Mouse (Mus musculus): ENCODE data around the gene Fbxl18. TPM values are rescaled to one million over a fixed set of nuclear protein-coding genes. Genes with fewer than 3 reads are reported as not detected.
"Not testable (repeated sequence)": the region's sequence is repeated elsewhere in the genome, so short reads cannot be mapped to it uniquely, and the experiment has no call there.

The Fbxl18 gene
- total RNA-seq, 2 experiments from 2014 or later = 32.5 to 33.7 TPM

GRCm38 (mm10) chr5:142842137-142842642 is 53.0 kb downstream of the Fbxl18 start:
- intact Hi-C loops (cut with DNase I) = no loop called here
- no peak for DNase-seq (ENCODE audit: low spot score in 2 of 2)

- DNase-seq (ENCODE audit: low spot score in 2 of 2) = no peak
- intact Hi-C loops (cut with DNase I) = loop anchor here (2.0 kb wide), 1 partner anchor 119 kb away; no protein-coding TSS in a partner anchor
These were observed 53.7 kb downstream of the Fbxl18 start for GRCm38 (mm10) chr5:142841372-142842136.

GRCm38 (mm10) chr5:142837427-142837826 is 57.8 kb downstream of the Fbxl18 start:
- intact Hi-C loops (cut with DNase I); DNase-seq (ENCODE audit: low spot score in 2 of 2): not testable (repeated sequence)

GRCm38 (mm10) chr5:142836891-142837290 is 58.3 kb downstream of the Fbxl18 start:
- DNase-seq (ENCODE audit: low spot score in 2 of 2) = no peak
- intact Hi-C loops (cut with DNase I) = no loop called here

GRCm38 (mm10) chr5:142833646-142834438 is 61.4 kb downstream of the Fbxl18 start:
- intact Hi-C loops (cut with DNase I) = no loop called here
- peak in 1 of 2 experiments; percentile 58 for DNase-seq (ENCODE audit: low spot score in 2 of 2)

DNA sequence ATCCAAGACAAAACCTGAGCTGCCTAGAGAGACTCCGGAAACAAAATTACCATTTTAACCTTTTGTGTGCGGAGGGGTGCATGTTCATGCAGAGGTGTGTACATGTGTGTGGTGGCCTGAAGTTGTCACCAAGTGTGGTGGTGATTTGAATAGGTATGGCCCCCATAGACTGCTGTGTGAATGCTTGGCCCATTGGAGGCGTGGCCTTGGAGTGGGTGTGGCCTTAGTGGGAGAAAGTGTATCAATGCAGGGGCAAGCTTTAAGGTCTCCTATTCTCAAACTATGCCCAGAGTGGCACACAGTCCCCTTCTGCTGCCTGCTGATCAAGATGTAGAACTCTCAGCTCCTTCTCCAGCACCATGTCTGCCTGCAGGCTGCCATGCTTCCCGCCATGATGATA is 69.1 kb downstream of the Fbxl18 start:
- DNase-seq (ENCODE audit: low spot score in 2 of 2) = no peak
- intact Hi-C loops (cut with DNase I) = no loop called here

DNA sequence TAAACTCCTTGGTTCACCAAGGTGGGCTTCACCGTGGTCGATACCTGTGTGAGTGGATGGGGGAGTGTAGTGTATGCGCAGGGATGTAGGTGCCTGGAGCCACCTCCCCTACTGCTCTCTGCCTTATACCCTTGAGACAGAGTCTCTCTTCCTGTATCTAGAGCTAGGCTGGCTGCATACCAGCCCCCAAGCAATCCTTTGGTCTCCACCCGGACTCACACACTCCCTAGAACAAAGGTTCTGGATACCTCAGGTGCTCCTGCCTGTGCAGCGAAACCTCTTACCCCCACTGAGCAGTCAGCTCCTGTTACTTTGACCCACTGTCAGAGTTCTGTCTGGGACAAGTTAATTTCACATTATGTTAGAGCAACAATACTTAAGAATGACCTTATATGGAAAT is 69.6 kb downstream of the Fbxl18 start:
- intact Hi-C loops (cut with DNase I) = no loop called here
- DNase-seq (ENCODE audit: low spot score in 2 of 2) = no peak

- DNase-seq (ENCODE audit: low spot score in 2 of 2) = no peak
- intact Hi-C loops (cut with DNase I) = no loop called here
These were observed 71.1 kb downstream of the Fbxl18 start for GRCm38 (mm10) chr5:142824091-142824490.

GRCm38 (mm10) chr5:142823096-142824062 is 71.8 kb downstream of the Fbxl18 start:
- peak; percentile 68 to 85 for DNase-seq (ENCODE audit: low spot score in 2 of 2)
- intact Hi-C loops (cut with DNase I) = no loop called here

- peak; percentile 39 to 55 for DNase-seq (ENCODE audit: low spot score in 2 of 2)
- intact Hi-C loops (cut with DNase I) = no loop called here
These were observed 72.7 kb downstream of the Fbxl18 start for GRCm38 (mm10) chr5:142822286-142823095.

- DNase-seq (ENCODE audit: low spot score in 2 of 2) = peak in 1 of 2 experiments; percentile 28
- intact Hi-C loops (cut with DNase I) = no loop called here
These were observed 73.3 kb downstream of the Fbxl18 start for GRCm38 (mm10) chr5:142821974-142822285.

DNA sequence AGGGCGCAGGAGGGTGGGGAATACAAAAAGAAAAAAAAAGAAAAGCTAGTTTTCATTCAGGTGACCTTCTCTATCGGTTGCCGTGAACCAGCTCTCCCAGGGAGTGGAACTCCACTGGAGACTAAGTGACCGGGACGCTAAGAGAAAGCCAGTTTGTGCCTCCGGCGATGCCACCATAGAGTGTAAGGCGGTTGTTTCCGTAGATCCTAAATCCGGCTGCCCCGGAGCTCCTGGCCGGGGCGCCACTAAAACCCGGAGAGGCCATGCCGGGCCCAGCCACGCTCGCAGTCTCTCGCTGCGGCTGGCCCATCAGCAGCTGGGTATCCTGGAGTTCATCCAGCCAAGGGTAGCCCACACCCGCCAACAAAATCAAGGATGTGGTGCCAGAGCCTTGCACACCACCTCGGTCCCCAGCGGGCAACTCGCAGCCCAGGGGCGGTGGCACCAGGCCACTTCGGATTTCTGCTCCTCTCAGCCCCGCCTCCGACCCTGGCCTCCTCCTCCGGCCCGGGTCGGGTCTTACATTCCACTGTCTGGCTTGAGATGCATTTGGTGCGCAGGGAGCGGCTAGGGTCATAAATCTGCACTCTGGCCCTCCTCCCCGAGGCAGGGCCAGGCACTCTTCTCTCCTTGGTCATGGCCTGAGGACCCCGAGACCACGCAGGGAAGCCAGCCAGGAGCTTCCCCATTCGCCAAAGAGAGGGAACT is 73.8 kb downstream of the Fbxl18 start:
- intact Hi-C loops (cut with DNase I) = no loop called here

DNA sequence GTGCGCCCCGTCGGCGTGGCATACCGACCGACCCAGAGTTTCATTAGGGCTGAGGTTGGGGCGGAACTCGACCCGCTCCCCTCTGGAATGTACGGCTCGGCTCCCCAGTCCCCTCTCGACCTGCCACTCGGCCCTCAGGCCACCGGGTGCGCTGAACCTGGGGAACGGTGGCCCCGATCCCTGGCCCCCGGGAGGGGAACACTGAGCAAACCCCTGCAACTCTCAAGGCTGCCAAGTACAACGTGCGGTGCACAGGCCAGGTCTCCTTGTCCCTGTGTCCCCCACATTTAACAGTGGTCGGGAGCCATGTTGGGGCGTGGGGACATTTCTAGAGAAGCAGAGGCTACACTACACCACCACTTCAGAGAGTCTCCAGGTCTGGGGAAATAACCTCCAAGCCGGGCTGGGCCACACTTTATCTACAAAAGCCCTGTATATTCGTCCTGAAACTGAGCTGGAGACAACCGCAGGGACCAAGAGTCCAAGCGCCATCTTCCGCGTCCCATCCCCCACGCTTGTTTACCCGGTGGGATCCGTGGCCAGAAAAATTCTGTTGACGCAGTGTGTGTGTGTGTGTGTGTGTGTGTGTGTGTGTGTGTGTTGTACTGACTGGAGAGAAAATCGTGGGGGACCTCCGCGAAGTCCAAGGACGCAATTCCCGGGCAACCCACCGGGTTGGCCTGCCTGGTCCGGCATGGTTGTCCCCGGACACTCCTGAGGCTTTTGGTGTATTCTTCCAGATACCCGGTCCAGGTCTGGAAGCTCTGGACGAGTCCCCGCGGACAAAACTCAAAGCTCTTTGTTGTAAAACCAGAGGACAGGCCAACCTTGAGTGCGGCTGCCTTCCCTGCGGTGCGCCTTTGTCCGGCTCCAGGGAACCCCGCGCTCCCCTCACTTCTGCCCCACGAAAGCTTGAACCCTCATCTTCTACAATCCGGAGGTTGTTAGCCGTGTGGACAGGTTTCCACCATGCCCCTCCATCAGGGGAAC is 74.7 kb downstream of the Fbxl18 start:
- DNase-seq (ENCODE audit: low spot score in 2 of 2) = peak; percentile 70 to 75
- intact Hi-C loops (cut with DNase I) = no loop called here

More for the DNA sequence above, 73.8 kb downstream of the Fbxl18 start:
- peak; percentile 73 to 77 for DNase-seq (ENCODE audit: low spot score in 2 of 2)

DNA sequence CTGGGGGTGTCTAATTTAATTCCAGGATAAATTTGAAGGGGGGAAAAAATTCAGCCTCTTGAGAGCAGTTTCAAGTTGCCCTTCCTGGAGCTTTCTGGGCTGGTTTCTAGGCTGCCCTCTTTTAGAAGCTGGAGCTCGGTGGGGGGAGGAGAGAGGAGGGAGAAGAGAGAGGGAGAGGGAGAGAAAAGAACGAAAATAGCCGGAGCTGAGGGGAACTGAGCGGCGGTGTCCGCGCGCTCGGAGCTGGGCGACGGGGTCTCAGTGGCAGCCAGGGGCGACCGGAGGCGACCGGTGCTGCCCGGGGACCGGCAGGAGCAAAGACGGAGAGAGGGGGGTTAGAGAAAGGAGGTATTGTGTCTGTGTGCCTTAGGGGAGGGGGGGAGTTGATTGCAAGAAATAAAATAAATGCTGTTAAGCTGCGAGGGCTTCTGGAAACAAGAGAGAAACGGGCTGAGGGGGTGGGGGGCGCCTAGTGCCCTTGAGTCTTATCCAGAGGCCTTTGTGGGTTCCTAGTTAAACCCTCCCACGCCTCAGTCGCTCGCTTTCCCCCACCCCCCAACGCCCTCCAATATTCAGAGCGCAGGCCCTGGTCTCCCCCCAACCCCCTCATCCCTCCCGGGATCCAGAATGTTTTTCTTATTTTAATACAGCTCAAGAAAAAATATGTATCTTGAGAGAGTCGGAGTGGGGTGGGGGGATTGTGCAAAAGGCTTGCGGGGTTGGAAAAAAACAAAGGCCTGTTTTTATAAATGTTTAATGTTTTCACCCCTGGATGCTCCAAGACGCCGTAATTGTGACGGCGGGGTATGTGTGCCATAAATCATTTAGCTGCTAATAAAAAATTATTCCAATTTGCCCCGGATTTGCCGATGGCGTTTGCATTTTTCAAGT is 75.6 kb downstream of the Fbxl18 start:
- intact Hi-C loops (cut with DNase I) = loop anchor here (2.0 to 5.0 kb wide), 5 partner anchors 53 to 143 kb away; no protein-coding TSS in a partner anchor
- peak; percentile 77 to 96 for DNase-seq (ENCODE audit: low spot score in 2 of 2)

- DNase-seq (ENCODE audit: low spot score in 2 of 2) = peak; percentile 54 to 64
- intact Hi-C loops (cut with DNase I) = loop anchor here (2.0 to 5.0 kb wide), 5 partner anchors 52 to 144 kb away; no protein-coding TSS in a partner anchor
These were observed 76.5 kb downstream of the Fbxl18 start for GRCm38 (mm10) chr5:142818435-142819360.

Data from left cerebral cortex, postnatal 25 days (tissue).